Mouse (Mus musculus) layer of hippocampus, adult 11-12 months (tissue): Measurements from ENCODE around the gene Tmem164.
A peak's percentile ranks its signal among the peaks of the same experiment; 100 is the strongest.

Source experiments
- DNase-seq: peaks from one replicate; pipeline ENCODE4 v3.0.0; 2022; ENCODE audit warnings: low spot score

The Tmem164 gene

DNA sequence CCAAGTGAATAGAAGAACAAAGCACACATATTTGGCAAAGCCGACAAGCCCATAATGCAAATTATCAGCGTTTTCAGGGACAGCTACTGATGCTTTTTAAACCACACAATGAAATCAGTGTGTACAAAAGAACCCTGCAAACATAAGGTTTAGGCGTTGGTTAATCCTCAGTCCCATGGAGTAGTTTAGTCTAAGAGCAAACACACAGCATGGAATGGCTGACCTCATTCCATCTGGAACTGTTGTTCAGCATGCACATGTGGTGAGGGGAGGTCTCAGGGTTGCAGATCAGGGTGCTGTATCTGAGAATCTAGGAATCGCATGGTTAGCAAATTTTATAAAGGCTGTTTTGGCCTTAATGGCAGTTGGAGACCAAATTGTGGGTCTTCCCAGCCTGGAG lies 69.6 kb downstream of the Tmem164 start:
- DNase-seq: no peak

DNA sequence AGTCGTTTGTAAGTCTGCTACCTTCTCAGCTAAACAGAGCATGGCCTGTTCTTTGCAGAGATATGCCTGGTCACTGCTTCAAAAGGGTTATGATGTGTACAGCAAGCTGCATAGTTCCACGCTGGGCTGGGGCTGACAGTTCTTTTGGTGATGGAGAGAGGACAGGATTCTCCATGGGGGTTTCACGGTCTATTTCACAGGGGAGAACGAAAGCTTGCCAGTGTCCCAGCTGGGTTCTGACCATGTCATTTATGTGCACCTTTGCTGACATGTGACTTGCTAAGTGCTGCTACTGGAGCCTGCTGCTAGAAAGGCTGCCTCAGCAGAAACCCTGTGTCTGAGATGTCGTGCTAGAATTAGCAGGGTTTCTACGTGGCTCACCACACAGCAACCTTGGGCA lies 74.3 kb downstream of the Tmem164 start:
- no peak for DNase-seq

DNA sequence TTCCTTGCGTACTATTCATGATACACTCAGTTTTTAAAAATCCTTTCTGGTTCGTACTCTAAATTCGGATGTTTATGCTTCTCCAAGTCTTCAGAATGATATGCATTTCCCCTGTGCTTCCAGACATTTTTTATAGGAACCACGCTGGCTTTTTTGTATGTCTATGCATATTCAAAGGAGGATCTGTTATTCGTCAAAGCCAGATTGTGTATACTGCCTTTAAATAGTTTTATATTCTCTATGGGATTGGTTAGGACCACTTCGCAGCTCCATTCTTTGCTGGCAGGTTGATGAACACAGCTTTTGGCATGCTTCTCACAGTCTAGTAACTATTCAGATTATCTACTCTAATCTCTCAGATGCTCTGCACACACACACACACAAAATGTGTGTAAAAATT lies 79.2 kb downstream of the Tmem164 start:
- no peak for DNase-seq

DNA sequence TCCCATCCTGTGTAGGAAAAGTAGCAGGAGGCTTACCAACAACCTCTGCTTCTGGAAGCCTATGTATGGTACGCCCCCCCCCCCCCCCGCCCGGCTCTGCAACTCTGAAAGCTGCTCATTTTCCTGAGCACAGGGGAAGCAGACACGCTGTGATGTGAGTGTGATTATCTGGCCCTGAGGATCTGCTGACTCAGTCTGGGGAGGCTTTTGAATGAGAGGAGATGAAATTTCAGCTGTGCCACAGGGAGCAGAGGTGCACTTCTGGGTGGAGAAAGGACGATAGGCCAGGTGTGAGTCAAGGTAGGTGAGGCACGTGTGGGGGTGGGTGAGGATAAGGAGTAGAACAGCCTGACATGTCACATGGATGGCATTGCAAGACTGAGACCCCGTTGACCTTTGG lies 82.1 kb downstream of the Tmem164 start:
- no peak for DNase-seq

DNA sequence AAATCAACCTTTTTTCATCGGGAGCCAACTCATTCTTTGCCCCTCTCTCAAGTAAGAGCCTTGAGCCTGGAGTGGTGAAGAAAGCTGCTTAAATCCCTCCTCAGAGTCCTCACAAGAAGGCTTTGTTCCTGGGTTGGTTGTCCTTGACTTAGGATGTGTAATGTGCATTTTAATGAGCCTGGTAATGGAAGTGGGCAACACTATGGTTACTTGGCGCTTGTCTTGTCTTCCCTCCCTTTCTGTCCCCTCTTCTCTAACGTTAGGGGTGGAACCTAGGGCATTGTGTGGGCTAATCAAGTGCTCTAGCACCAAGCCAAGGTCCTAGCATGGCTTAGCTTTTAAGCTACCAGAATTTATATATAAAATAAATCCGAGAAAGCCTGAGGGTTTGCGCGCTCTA lies 88.5 kb downstream of the Tmem164 start:
- no peak for DNase-seq

DNA sequence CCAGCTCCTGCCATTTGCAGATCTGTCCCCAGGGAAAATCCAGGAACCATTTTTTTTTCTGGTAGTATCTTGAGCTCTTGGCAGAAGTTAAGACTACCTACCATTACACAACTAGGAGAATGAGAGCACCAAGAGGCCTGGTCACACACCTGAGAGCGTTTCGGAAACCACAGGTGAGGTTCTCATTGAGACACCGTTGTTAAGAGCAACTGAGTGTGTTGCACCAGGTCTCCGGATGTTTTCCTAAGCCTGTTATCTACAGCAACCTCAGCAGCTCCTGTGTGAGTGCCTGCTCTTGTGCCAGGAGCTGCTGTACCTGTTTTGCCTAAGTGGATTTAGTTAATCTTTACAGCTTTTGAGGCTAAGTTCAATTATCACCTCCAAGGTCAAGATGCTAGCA lies 92.5 kb downstream of the Tmem164 start:
- DNase-seq: no peak

DNA sequence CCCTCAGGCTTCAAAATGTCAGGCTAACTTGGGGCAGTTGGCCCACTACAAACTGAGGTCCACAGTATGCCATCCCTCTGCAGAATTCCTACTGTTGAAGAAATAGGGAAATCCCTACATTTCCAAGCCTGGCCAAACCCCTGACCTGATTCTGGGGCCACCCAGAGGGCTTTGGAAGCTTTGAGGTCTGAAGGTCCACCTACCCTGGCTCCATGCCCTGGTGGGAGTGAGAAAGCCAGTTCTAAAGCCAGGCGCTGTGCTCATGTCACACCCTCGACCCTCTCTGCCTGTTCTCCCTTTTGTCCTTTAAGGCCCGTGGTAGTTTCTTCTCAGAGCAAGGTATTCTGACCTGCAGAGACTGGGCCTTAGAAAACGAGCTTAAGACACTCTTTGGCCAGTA lies 94.9 kb downstream of the Tmem164 start:
- DNase-seq: no peak

DNA sequence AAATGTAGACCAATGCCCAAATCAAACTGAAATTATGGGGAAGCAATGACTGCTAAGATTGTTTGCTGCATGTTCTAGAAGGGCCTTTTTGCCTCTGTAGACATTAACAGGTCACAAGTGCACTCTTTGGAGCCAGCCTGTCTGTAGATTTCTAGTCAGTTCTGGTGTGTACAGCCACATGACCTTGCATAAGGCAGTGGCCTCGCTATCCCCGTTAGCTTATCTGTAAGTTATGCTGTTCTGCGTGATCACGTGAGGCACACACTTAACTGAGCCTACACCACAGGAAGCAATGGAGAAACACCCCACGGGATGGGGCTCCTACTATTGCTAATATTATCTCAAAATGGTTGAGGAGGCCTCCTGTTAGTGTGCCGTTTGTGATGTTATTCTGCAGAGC lies 97.4 kb downstream of the Tmem164 start:
- DNase-seq: no peak

DNA sequence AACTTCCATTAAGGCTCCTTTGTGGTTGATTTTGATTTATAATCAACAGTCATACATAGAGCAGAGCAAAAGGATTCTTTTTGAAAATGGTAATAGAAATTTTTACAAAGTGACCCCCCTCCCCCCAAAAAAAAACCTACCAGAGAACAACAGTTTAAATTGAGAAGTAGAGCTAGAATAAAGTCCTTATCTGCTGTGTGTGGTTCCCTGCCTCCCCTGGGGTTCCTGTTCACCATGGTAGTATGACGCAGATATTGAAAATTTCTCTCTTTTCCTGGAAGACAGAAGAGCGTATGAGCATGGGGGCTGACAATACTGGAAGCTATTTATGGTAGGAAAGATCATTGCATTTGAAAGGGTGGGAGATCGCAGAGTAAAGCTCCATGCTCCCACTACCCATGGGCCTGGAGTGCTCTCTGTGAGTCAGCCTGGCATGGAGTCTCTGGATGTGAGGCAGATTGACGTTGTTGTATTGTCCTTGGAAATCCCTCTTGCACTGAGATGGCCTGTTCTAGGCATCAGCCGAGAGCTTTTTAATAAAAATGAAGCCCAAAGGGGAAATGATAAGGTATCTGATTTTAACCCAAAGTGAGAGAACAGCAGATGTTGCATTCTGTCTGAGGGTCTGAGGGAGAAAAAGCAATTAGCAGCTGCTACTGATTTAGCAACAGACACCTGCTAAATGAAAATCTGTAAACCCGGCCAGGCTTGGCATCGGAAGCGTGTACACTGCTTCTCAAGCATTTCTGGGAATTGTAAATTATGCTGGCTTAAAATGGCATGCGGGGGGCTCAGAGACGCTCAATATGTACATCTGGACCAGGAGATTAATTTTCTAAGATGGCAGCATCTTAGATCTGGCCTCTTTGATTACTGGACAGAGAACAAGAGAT lies 105.2 kb downstream of the Tmem164 start:
- peak; percentile 9 for DNase-seq

DNA sequence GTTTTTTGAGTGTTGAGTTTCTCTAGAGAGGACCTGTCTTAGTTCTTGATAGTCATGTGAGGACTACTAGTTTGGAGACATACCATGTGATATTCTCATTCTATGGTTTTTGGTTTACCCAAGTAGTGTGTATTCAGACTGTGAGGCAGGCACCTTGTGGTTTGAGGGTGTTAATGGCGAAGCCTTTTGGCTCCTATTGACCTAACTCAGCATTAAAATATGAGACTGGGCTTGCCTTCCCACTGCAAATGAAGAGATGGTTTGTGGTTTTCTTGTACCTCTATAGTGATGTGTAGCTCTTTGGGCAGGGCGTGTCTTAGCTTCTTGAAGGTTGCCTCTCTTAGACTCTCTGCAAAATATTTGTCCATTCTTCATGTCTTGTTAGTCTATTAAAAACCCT lies 111.0 kb downstream of the Tmem164 start:
- DNase-seq: no peak

DNA sequence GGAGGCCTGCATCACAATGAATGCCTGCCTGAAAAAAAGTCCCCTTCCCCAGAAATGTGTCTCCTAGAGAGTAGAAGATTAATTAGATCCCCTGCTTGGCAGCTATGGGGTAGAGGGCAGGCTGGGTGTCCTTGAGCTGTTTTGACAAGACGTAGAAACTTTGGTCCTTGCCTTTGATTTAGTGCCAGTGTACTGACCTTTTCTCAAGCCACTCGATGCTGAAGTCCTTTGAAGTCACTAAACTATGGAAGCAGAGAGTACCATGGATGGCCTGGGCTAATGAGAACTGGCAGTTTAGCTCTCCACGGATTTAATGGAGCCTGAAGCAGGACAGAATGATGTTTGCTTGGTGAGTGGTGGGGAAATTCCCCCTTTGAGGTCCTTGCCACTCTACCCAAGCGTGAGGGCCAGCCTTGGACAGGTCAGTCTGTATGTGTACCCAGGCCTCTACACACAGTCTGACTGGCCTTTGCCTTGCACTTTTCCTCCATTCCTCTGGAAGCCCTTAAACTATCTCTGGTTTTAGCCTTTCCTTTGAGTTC lies 112.9 kb downstream of the Tmem164 start:
- no peak for DNase-seq

DNA sequence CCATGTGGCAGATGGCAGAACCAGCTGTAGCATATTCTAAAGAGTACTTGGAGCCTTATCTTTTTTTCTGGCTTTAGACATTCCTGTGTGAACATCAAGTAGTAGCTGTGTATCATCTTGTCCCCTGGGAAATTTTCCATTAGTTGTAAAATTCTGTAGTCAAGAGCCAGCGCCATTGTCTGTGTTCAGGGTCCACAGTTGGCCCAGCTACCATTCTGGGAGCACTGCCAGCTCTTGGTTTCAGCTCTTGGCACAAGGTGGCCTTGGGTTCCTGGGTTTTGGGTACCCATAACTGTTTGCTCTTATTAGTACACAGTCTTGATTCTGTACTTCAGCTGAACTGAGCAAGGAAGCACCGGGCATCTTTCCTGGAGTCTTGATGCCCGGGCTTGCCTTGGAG lies 123.4 kb downstream of the Tmem164 start:
- DNase-seq: peak; percentile 28

DNA sequence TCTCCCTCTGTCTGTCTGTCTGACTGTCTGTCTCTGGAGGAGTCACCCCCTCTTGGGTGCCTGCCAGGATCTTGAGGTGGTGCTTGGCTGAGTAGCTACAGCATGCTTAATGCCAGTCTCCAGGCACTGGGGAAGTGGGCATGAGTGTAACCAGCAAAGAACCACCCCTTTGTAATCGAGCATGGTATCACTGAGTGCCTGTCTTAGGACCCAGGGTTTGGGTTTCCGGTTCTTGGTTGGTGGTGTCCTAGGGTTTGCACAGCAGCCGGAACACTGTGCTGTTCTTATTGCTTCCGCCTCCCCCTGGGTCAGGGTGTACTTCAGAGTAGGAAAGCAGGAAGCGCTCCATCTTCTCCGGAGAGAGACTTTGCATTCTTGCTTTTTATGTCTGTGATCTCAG lies 124.9 kb downstream of the Tmem164 start:
- DNase-seq: no peak

DNA sequence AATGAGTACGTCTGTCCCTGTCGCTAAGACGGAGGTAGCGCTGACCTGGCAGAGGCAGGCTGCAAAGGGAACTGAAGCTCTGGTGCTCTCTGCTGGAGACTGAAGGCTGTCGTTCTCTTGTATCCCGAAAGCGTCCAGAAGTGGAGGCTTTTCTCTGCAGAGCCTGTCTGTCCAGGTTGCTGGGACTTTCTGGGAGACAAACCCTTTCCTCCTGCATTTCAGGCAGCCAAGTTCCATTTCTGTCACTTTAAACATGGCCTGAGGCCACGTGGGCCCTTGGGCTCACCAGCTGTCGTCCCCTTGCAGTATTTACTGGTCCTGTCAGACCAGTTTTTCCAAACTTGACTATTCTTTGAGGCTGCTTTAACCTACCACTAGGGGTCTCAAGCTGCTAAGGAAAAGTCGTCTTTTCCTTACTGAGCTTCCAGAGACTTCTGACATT lies 125.4 kb downstream of the Tmem164 start:
- DNase-seq: peak; percentile 14

DNA sequence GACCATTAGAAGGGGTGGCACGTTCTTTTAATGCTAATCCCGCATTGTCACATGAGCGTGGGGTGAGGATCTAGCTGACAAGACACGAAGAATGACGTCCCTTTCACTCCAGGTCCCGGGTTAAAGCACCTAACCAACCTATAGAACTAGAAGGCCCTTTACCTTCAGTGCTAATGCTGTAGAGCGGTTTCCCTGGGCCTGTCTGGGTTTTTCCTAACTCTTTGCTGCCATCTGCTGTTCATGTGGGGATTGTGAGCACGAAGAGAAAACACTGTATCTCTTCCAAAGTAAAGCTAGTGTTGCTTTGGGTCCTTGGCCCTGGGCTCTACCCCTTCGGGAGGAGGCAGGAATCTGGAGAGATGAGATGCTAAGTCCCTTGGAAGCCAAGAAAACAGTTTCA lies 127.2 kb downstream of the Tmem164 start:
- DNase-seq: peak; percentile 67

DNA sequence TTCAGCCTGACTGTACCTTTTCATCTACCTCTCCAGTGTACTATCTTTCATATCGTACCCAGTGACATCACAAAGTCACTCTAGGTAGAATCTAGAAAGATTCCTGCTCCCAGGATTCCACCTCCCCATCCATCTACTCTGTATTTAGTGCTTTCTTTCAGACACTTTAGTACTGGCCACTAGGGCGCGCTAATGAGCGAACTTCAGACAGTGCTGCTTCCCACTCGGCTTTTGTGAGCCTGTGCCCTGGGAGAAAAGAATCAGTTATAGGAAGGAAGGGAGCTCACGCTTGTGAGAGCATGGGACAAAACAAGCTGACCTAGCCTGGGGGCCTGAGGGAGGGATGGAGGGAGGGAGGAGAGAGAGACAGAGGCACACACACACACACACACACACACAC lies 131.9 kb downstream of the Tmem164 start:
- DNase-seq: peak; percentile 27

DNA sequence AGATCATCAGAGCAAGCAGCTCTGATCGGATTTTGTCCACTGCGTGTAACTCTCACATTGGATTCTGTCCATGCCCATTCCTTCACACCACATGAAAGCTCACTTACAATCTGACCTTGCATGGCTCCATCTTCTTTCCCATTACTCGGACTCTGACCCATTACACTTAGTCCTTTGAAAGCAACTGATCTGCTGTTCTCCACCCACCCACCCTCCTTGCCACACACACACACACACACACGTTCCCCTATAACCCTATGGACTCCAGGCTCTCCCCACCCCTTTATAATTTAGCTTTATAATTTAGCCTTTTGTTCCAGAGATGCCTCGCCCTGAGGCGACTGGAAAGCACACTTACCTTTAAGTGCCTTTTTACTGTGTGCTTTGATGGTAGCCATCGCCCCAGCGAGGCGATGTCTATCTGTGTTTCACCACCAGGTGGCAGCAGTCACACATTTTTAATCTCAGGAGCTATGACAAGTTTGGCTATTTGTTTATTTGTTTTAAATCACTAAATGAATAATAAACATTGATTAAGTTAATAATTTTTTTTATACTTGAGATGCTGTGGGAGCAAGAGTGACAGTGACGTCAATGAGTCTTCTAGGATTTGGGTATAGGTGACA lies 137.0 kb downstream of the Tmem164 start:
- DNase-seq: peak; percentile 45

DNA sequence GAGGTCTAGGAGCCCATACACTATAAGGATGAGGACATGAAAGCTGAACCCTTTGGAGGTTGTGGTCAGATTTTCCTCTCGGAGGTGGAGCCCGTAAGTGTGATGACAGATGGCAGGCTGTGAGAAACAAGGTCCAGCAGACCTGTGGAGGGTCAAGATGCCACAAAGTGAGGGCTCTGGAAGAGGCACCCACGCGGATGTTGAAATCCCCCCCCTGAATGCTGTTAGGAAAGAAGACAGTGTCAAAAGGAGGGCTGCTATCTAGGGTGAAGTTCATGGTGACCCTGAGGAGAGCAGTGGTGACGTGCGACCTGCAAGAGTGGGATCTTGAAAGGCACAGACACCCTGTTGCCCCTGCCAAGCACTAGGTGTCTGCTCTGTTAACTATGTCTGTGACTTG lies 140.0 kb downstream of the Tmem164 start:
- no peak for DNase-seq

DNA sequence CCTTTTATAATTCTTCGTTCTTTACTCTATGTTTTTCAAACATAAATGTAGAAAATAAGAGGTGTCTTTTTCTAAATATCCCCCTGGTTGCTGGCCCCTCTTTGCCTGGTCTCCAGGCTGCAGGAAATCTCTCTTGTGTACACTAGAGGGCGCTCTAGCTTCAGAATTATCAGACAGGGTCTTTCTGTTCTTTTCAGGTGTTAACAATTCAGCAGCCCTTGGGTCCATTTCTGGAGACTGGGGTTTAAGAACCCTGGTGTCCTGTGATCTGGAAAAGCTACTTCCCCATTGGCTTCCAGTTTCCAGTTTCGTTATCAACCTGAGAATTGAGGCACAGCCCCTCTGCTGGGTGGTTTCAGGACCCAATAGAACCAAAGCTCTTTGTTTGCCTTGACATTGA lies 140.6 kb downstream of the Tmem164 start:
- DNase-seq: no peak

DNA sequence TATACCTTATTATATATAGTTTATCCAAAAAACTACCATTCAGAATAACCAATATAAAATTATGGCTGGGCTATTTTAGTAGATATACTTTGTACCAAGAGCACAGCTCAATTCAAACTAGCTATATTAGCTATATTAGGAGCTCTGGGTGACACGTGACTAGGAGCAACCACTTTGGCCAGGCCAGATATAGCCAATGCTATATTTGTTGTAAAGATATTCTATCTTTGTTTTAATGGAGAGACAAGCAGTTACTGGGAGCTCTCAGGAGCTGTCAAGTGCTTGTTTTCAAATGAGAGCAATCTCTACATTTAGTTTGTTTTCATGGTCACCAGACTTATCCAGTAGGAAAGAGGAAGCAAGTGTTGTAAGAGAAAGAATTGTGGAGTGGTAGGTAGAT lies 144.1 kb downstream of the Tmem164 start:
- DNase-seq: no peak

DNA sequence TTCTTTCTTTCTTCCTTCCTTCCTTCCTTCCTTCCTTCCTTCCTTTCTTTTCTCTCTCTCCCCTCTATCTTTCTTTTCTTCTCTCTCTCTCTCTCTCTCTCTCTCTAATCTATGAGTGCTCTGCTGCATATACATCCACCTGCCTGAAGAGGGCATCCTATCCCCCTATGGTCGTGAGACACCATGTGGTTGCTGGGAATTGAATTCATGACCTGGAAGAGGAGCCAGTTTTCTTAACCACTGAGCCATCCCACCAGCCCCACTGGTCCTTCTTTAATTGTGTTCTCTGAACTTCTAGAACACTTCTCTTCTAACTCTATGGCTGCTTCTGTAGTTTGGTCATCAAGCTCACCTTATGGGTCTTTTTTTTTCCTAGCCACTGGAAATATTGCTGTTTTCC lies 146.4 kb downstream of the Tmem164 start:
- DNase-seq: no peak

DNA sequence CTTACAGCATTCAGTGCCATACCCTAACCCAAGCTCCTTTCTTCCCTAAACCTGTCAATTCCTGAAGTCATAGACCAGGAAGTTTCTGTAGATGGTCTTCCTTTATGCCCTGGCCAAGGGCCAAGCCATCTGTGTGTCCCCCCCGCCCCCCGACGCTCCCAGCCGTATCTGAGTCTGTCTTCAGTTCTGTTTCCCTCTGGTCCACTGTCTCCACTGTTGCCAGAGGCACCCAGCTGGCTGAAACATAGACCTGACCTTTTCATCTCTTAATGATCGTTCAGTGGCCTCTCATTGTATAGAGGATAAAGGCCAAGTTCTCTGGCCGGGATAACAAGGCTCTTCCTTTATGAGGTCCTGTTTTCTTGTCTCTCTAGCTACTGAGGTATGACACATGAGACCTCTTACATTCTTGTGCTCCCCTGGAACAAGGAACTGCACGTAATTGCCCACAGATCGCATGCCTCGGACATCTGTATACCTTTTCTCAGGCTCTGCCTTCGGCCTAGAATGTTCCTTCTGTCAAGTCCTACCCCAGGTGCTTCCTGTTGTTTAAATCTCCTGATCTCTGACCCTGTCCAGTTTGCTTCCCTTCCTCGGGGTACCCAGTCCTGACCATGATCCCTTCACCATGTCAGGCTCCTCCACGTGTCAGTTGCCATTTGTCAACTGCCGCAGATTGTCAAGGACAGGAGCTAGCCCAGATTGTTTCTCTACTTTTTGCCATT lies 147.1 kb downstream of the Tmem164 start:
- DNase-seq: no peak

DNA sequence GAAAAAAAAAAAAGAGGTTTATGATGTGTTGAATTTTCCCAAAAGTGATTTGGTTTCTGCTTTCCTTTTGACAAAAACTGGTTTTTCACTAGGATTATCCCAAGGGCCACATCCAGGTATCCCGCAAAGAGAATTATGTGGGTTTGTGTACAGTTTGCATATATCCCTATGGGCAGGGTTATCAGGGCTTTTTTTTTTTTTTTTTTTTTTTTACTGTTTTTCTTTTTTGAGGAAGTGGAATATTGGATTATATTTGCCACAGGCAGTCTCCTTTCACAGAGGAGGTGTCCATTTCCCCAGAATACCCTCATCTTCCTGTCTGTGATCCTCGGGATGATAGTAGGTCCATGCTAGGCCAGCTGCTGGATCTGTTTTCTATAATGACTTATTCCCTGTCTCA lies 148.1 kb downstream of the Tmem164 start:
- no peak for DNase-seq
